Comparison of ENCODE assay signal across 28 mouse cellular contexts in genomic region chr13:104729261-104730046, GRCm38 (mm10).
DNase-seq lines count a peak whose midpoint lies in the region; ATAC-seq and TF ChIP-seq lines count a peak whose summit lies in the region.
"Had no signal": no experiment of that assay in that cellular context is flagged by ENCODE, and none has a peak within 500 bp of the region (broad histone marks: within the 10 kb centered on the region; RNA-seq: fewer than 3 reads in every experiment).

No protein-coding gene starts in this region.

- H3K4me3 ChIP-seq in lung, postnatal 0 days (ENCODE audit: low read depth, low read length), result no peak overlapping the region
- H3K4me3 ChIP-seq in lung, adult 2 months (replicated peaks; ENCODE audit: extremely low read depth, low read depth, low read length), result no peak overlapping the region
- no peak overlapping the region for H3K4me3 ChIP-seq in liver, embryonic 11.5 days (ENCODE audit: low read depth, low read length)
- H3K4me3 ChIP-seq: embryonic facial prominence, embryonic 12.5 days; heart, adult 2 months; heart, embryonic 12.5 days; hindbrain, embryonic 13.5 days; left cerebral cortex, adult 2 months; limb, embryonic 13.5 days; liver, embryonic 13.5 days; megakaryocyte, embryonic 14.5 days; midbrain, embryonic 12.5 days; neural tube, embryonic 13.5 days had no signal

- no peaks in the 10 kb centered on the region for H3K36me3 ChIP-seq in lung, postnatal 0 days (ENCODE audit: insufficient read depth, low read length)
- no peaks in the 10 kb centered on the region for H3K36me3 ChIP-seq in liver, embryonic 11.5 days (ENCODE audit: control insufficient read depth, insufficient read depth, low read length)
- H3K36me3 ChIP-seq: limb, embryonic 13.5 days had no signal

- no peaks in the 10 kb centered on the region for H3K4me1 ChIP-seq in lung, postnatal 0 days (ENCODE audit: insufficient read depth, low read depth, low read length)
- H3K4me1 ChIP-seq in lung, adult 2 months (ENCODE audit: control insufficient read depth, insufficient read depth, low read length), result no peaks in the 10 kb centered on the region
- no peaks in the 10 kb centered on the region for H3K4me1 ChIP-seq in liver, embryonic 11.5 days (replicated peaks; ENCODE audit: control insufficient read depth, insufficient read depth, low read length)
- H3K4me1 ChIP-seq: embryonic facial prominence, embryonic 12.5 days; heart, embryonic 12.5 days; hindbrain, embryonic 13.5 days; limb, embryonic 13.5 days; liver, embryonic 13.5 days; midbrain, embryonic 12.5 days; neural tube, embryonic 13.5 days had no signal

- no peak for TF ChIP-seq CTCF in lung, postnatal 0 days (IDR thresholded peaks at IDR 0.05)
- TF ChIP-seq CTCF in lung, adult 2 months (IDR thresholded peaks at IDR 0.05; ENCODE audit: insufficient read depth, low read length), result no peak

- H3K4me2 ChIP-seq in lung, postnatal 0 days (replicated peaks; ENCODE audit: low read depth, low read length), result no peak overlapping the region
- H3K4me2 ChIP-seq in liver, embryonic 11.5 days, result no peak overlapping the region
- H3K4me2 ChIP-seq: embryonic facial prominence, embryonic 12.5 days; heart, embryonic 12.5 days; hindbrain, embryonic 13.5 days; limb, embryonic 13.5 days; liver, embryonic 13.5 days; midbrain, embryonic 12.5 days; neural tube, embryonic 13.5 days had no signal

- peak; percentile 10 for DNase-seq in kidney, postnatal 10 days
- no peak for DNase-seq in kidney, adult 11 months
- DNase-seq in lung, postnatal 0 days (ENCODE audit: low spot score), result peak; percentile 44
- no peak for DNase-seq in lung, adult 2 months
- peak; percentile 4 for DNase-seq in NIH3T3 (ENCODE audit: low read depth)
- no peak for DNase-seq in liver, embryonic 11.5 days (ENCODE audit: low spot score)
- no peak for DNase-seq in spleen, postnatal 36 days (ENCODE audit: low spot score in 2 of 2)
- DNase-seq: adrenal gland, postnatal 14 days; cerebellum, adult 11 months; cerebellum, adult 9-10 months; cerebellum, postnatal 36 days; embryo, embryonic 11 days; forebrain, postnatal 0 days; heart, adult 2 months; heart, postnatal 4 days; kidney, adult 8-10 months; kidney, postnatal 14 days; liver, embryonic 13.5 days; lung, postnatal 14 days had no signal

- ATAC-seq in lung, postnatal 0 days, result no peak
- ATAC-seq in inflammation-experienced regulatory T-cells, adult 6 months, result peak; percentile 52
- ATAC-seq in liver, embryonic 11.5 days (replicated peaks; ENCODE audit: low FRiP score), result no peak
- ATAC-seq: forebrain, postnatal 0 days had no signal

- no peak overlapping the region for H3K9ac ChIP-seq in lung, postnatal 0 days (replicated peaks; ENCODE audit: low read depth)
- no peak overlapping the region for H3K9ac ChIP-seq in liver, embryonic 11.5 days (ENCODE audit: low read depth, low read length)
- H3K9ac ChIP-seq: embryonic facial prominence, embryonic 12.5 days; forebrain, postnatal 0 days; heart, embryonic 12.5 days; hindbrain, embryonic 13.5 days; limb, embryonic 13.5 days; liver, embryonic 13.5 days; midbrain, embryonic 12.5 days; neural tube, embryonic 13.5 days had no signal

- no peaks in the 10 kb centered on the region for H3K27me3 ChIP-seq in lung, postnatal 0 days (replicated peaks; ENCODE audit: insufficient read depth, low read length)
- no peaks in the 10 kb centered on the region for H3K27me3 ChIP-seq in liver, embryonic 11.5 days (replicated peaks; ENCODE audit: control insufficient read depth, insufficient read depth, low read length)
- H3K27me3 ChIP-seq: embryonic facial prominence, embryonic 12.5 days; heart, embryonic 12.5 days; hindbrain, embryonic 13.5 days; limb, embryonic 13.5 days; liver, embryonic 13.5 days; megakaryocyte, embryonic 14.5 days; midbrain, embryonic 12.5 days; neural tube, embryonic 13.5 days had no signal

- no peak for TF ChIP-seq POLR2A in lung, adult 2 months (IDR thresholded peaks at IDR 0.05; ENCODE audit: borderline replicate concordance, extremely low read depth, low read depth, low read length)

- WGBS in lung, postnatal 0 days, result 28% methylated on average over 3 of the region's 3 CpGs
- WGBS in lung, adult 2 months, result 32% methylated on average over 3 of the region's 3 CpGs
- 71% methylated on average over 3 of the region's 3 CpGs for WGBS in liver, embryonic 11.5 days

- no peak for TF ChIP-seq EP300 in lung, postnatal 0 days (IDR thresholded peaks at IDR 0.05)

- no peak overlapping the region for H3K27ac ChIP-seq in lung, postnatal 0 days (ENCODE audit: low read length)
- no peak overlapping the region for H3K27ac ChIP-seq in liver, embryonic 11.5 days (ENCODE audit: low read depth, low read length)
- H3K27ac ChIP-seq: embryonic facial prominence, embryonic 12.5 days; heart, adult 2 months; hindbrain, embryonic 13.5 days; left cerebral cortex, adult 2 months; limb, embryonic 13.5 days; liver, embryonic 13.5 days; midbrain, embryonic 12.5 days; neural tube, embryonic 13.5 days had no signal

- H3K9me3 ChIP-seq in lung, postnatal 0 days (ENCODE audit: low read length), result no peaks in the 10 kb centered on the region
- no peaks in the 10 kb centered on the region for H3K9me3 ChIP-seq in liver, embryonic 11.5 days (ENCODE audit: control insufficient read depth, low read length)
- H3K9me3 ChIP-seq: embryonic facial prominence, embryonic 12.5 days; heart, embryonic 12.5 days; hindbrain, embryonic 13.5 days; limb, embryonic 13.5 days; liver, embryonic 13.5 days; megakaryocyte, embryonic 14.5 days; midbrain, embryonic 12.5 days; neural tube, embryonic 13.5 days had no signal

Comparison
In these comparisons a context has a peak if more than half of its experiments do, and no peak if none do; other contexts are left out.
1. DNase-seq: peak in kidney, postnatal 10 days (single experiment), lung, postnatal 0 days (single experiment) and NIH3T3 (single experiment); none in kidney, adult 11 months (single experiment), lung, adult 2 months (single experiment), liver, embryonic 11.5 days (single experiment) and spleen, postnatal 36 days (0 of 2).